Mouse (Mus musculus): Measurements from ENCODE around the gene Syt8. TPM values are rescaled to one million over a fixed set of nuclear protein-coding genes. Genes with fewer than 3 reads are reported as not detected.

Syt8 gene
- polyA plus RNA-seq, 1 experiment, result not detected

DNA sequence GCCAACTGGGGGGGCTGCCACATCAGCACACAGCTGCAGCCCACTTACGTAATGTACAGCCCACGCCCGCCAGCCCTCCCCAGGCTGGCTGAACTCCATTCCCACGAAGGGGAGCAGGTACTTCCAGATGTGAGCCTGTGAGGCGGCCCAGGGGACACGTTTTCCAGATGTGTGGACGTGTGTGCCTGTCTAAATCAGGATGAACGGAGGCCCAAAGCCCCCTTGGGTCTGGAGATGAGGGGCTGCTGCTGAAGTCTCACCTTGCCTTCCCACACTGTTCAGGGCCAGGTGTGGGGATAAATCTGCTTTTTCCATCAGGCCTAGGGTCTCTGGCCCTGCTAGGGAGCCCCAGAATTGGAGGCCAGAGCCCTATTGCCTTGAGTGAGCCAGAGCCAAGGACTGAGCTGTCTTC is 52.1 kb downstream of the Syt8 start:
- Histone ChIP-seq H3K4me1 (ENCODE audit: control insufficient read depth, insufficient read depth, low read length) (no peaks in the 10 kb centered on the region), H3K9me3 (replicated peaks; ENCODE audit: control insufficient read depth, insufficient read depth, low read length, poor library complexity, severe bottlenecking) (no peaks in the 10 kb centered on the region), H3K4me3 (ENCODE audit: low read depth, low read length) (no peak overlapping the region), H3K36me3 (ENCODE audit: control insufficient read depth, insufficient read depth, low read length, poor library complexity, severe bottlenecking) (no peaks in the 10 kb centered on the region), H3K27me3 (ENCODE audit: control insufficient read depth, insufficient read depth, low read length, poor library complexity, severe bottlenecking) (no peaks in the 10 kb centered on the region), H3K27ac (ENCODE audit: insufficient read depth, low read length) (no peak overlapping the region), H3K9ac (ENCODE audit: low read depth, poor library complexity, severe bottlenecking) (no peak overlapping the region)
- TF ChIP-seq CTCF (IDR thresholded peaks at IDR 0.05; ENCODE audit: low read depth, low read length), result no peak
- TF ChIP-seq POLR2A (IDR thresholded peaks at IDR 0.05; ENCODE audit: insufficient read depth, low read length), result no peak
- TF ChIP-seq EP300 (IDR thresholded peaks at IDR 0.05; ENCODE audit: insufficient read depth, low read depth, low read length), result no peak

GRCm38 (mm10) chr7:142487341-142487859 is 52.8 kb downstream of the Syt8 start:
- H3K36me3 ChIP-seq (ENCODE audit: control insufficient read depth, insufficient read depth, low read length, poor library complexity, severe bottlenecking), result no peaks in the 10 kb centered on the region
- no peaks in the 10 kb centered on the region for H3K4me1 ChIP-seq (ENCODE audit: control insufficient read depth, insufficient read depth, low read length)
- H3K27me3 ChIP-seq (ENCODE audit: control insufficient read depth, insufficient read depth, low read length, poor library complexity, severe bottlenecking), result no peaks in the 10 kb centered on the region
- no peak overlapping the region for H3K9ac ChIP-seq (ENCODE audit: low read depth, poor library complexity, severe bottlenecking)
- H3K27ac ChIP-seq (ENCODE audit: insufficient read depth, low read length), result no peak overlapping the region
- no peak overlapping the region for H3K4me3 ChIP-seq (ENCODE audit: low read depth, low read length)
- peak; percentile 61 for TF ChIP-seq CTCF (IDR thresholded peaks at IDR 0.05; ENCODE audit: low read depth, low read length)
- no peak for TF ChIP-seq EP300 (IDR thresholded peaks at IDR 0.05; ENCODE audit: insufficient read depth, low read depth, low read length)
- no peaks in the 10 kb centered on the region for H3K9me3 ChIP-seq (replicated peaks; ENCODE audit: control insufficient read depth, insufficient read depth, low read length, poor library complexity, severe bottlenecking)

- Histone ChIP-seq H3K27ac (ENCODE audit: insufficient read depth, low read length) (no peak overlapping the region), H3K9ac (ENCODE audit: low read depth, poor library complexity, severe bottlenecking) (no peak overlapping the region), H3K4me1 (ENCODE audit: control insufficient read depth, insufficient read depth, low read length) (no peaks in the 10 kb centered on the region), H3K36me3 (ENCODE audit: control insufficient read depth, insufficient read depth, low read length, poor library complexity, severe bottlenecking) (no peaks in the 10 kb centered on the region), H3K4me3 (ENCODE audit: low read depth, low read length) (no peak overlapping the region), H3K27me3 (ENCODE audit: control insufficient read depth, insufficient read depth, low read length, poor library complexity, severe bottlenecking) (no peaks in the 10 kb centered on the region), H3K9me3 (replicated peaks; ENCODE audit: control insufficient read depth, insufficient read depth, low read length, poor library complexity, severe bottlenecking) (no peaks in the 10 kb centered on the region)
- no peak for TF ChIP-seq EP300 (IDR thresholded peaks at IDR 0.05; ENCODE audit: insufficient read depth, low read depth, low read length)
- no peak for TF ChIP-seq POLR2A (IDR thresholded peaks at IDR 0.05; ENCODE audit: insufficient read depth, low read length)
- TF ChIP-seq CTCF (IDR thresholded peaks at IDR 0.05; ENCODE audit: low read depth, low read length), result no peak
These were observed 53.4 kb downstream of the Syt8 start for GRCm38 (mm10) chr7:142488053-142488452.

Other genes starting within 250 kb of the Syt8 start
- not detected in 2 replicates for gene Gm10153, start 244.5 kb upstream of the Syt8 start, polyA plus RNA-seq (2011; ENCODE audit: insufficient read depth, insufficient read length, low read depth, missing spikeins)
- not detected in 2 replicates for gene Krtap5-3, start 233.5 kb upstream of the Syt8 start, polyA plus RNA-seq (2011; ENCODE audit: insufficient read depth, insufficient read length, low read depth, missing spikeins)
- not detected in 2 replicates for gene Gm7579, start 223.0 kb upstream of the Syt8 start, polyA plus RNA-seq (2011; ENCODE audit: insufficient read depth, insufficient read length, low read depth, missing spikeins)
- not detected in 2 replicates for gene Krtap5-5, start 204.9 kb upstream of the Syt8 start, polyA plus RNA-seq (2011; ENCODE audit: insufficient read depth, insufficient read length, low read depth, missing spikeins)
- gene Gm40460, start 193.8 kb upstream of the Syt8 start, polyA plus RNA-seq (2011; ENCODE audit: insufficient read depth, insufficient read length, low read depth, missing spikeins), result not detected in 2 replicates
- not detected in 2 replicates for gene Gm2431, start 176.5 kb upstream of the Syt8 start, polyA plus RNA-seq (2011; ENCODE audit: insufficient read depth, insufficient read length, low read depth, missing spikeins)
- not detected in 2 replicates for gene Gm4559, start 160.5 kb upstream of the Syt8 start, polyA plus RNA-seq (2011; ENCODE audit: insufficient read depth, insufficient read length, low read depth, missing spikeins)
- not detected in 2 replicates for gene Krtap5-1, start 137.7 kb upstream of the Syt8 start, polyA plus RNA-seq (2011; ENCODE audit: insufficient read depth, insufficient read length, low read depth, missing spikeins)
- gene Krtap5-4, start 131.3 kb upstream of the Syt8 start, polyA plus RNA-seq (2011; ENCODE audit: insufficient read depth, insufficient read length, low read depth, missing spikeins), result not detected in 2 replicates
- 0.90 TPM in 1 of 2 replicates, not detected in the other for gene Ifitm10, start 61.1 kb upstream of the Syt8 start, polyA plus RNA-seq (2011; ENCODE audit: insufficient read depth, insufficient read length, low read depth, missing spikeins)
- gene Gm49369, start 52.2 kb upstream of the Syt8 start, polyA plus RNA-seq (2011; ENCODE audit: insufficient read depth, insufficient read length, low read depth, missing spikeins), result not detected in 2 replicates
- 248 and 256 TPM in 2 replicates for gene Ctsd, start 46.8 kb upstream of the Syt8 start, polyA plus RNA-seq (2011; ENCODE audit: insufficient read depth, insufficient read length, low read depth, missing spikeins)
- gene Tnni2, start 7.0 kb downstream of the Syt8 start, polyA plus RNA-seq (2011; ENCODE audit: insufficient read depth, insufficient read length, low read depth, missing spikeins), result 2.1 and 4.8 TPM in 2 replicates
- gene Lsp1, start 26.0 kb downstream of the Syt8 start, polyA plus RNA-seq (2011; ENCODE audit: insufficient read depth, insufficient read length, low read depth, missing spikeins), result 3.7 and 6.0 TPM in 2 replicates
- gene Tnnt3, start 64.0 kb downstream of the Syt8 start, polyA plus RNA-seq (2011; ENCODE audit: insufficient read depth, insufficient read length, low read depth, missing spikeins), result 2.1 and 2.7 TPM in 2 replicates
- gene Mrpl23, start 97.8 kb downstream of the Syt8 start, polyA plus RNA-seq (2011; ENCODE audit: insufficient read depth, insufficient read length, low read depth, missing spikeins), result 15.1 and 15.2 TPM in 2 replicates
- 272 and 297 TPM in 2 replicates for gene Igf2, start 232.0 kb downstream of the Syt8 start, polyA plus RNA-seq (2011; ENCODE audit: insufficient read depth, insufficient read length, low read depth, missing spikeins)
- gene Gm49394, start 235.1 kb downstream of the Syt8 start, polyA plus RNA-seq (2011; ENCODE audit: insufficient read depth, insufficient read length, low read depth, missing spikeins), result 0.34 and 0.37 TPM in 2 replicates

All from ES-Bruce4 (cell line).